Mouse (Mus musculus) bone marrow macrophage, adult 2 months (primary cell): ENCODE data around the gene Zdhhc12.

Source experiments
- CTCF ChIP-seq: IDR thresholded peaks from 2 replicates; pipeline ENCODE4 v1.5.1; 2012; ENCODE audit warnings: low read depth, mild to moderate bottlenecking, low read length, moderate library complexity
- POLR2A ChIP-seq: IDR thresholded peaks from 2 replicates; pipeline ENCODE4 v1.6.1; 2012; ENCODE audit warnings: mild to moderate bottlenecking, low read depth, low read length, borderline replicate concordance

- TF ChIP-seq CTCF (no peak), POLR2A (no peak)
Observed at GRCm38 (mm10) chr2:30048101-30048501, 45.3 kb downstream of the Zdhhc12 start.
